Mouse (Mus musculus) urinary bladder, postnatal 0 days (tissue): ENCODE data around the gene 4933411K16Rik. TPM values are rescaled to one million over a fixed set of nuclear protein-coding genes. Genes with fewer than 3 reads are reported as not detected.

Experiments
- polyA plus RNA-seq: library from polyadenylated mRNA; unstranded; fragments of >200 nt; fragmentation: Nextera tagmentation; extraction: Ambion mirVana; gene quantifications from 2 replicates; pipeline ENCODE4 v1.2.1, GENCODE M21; 2015

The 4933411K16Rik gene
- polyA plus RNA-seq = not detected in 2 replicates

DNA sequence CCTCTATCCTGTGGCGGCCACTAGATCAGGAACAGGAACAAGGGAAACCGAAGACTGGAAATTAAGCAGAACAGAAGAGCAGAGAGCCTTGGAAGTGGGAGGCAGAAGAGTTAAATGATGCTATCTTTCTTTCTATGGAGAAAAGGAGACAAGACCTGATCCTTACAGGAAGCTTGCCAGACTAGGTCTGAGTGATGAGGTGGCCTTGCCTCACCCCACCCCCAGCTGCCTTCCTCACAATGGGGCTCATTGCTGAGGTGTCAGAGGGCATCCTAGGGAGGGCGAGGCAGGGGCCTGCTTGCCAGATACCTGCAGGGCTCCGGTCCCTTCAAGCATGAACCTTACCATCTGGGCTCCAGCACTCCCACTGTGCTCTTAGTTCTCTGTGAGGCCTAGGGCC lies at the start of gene 4933411K16Rik:
TSS of gene 4933411K16Rik (plus strand) at position 301 of the 400 bp plus-strand sequence.

GRCm38 (mm10) chr19:42035456-42036248 lies 16.4 kb upstream of the 4933411K16Rik start, which contains the start of gene Ankrd2:
TSS of gene Ankrd2 (plus strand) at chr19:42036000.

GRCm38 (mm10) chr19:42045269-42046102 lies 6.6 kb upstream of the 4933411K16Rik start, which contains the start of gene Hoga1:
TSS of gene Hoga1 (plus strand) at chr19:42045610.

GRCm38 (mm10) chr19:42086166-42086565 lies 34.1 kb downstream of the 4933411K16Rik start, which contains the start of gene Morn4:
TSS of gene Morn4 (minus strand) at chr19:42086357.

GRCm38 (mm10) chr19:42089748-42090595 lies 37.9 kb downstream of the 4933411K16Rik start, which contains the start of gene Pi4k2a:
TSS of gene Pi4k2a (plus strand) at chr19:42090470.

Other genes starting within 250 kb of the 4933411K16Rik start
- 3.6 TPM in 2 replicates for gene Frat1, start 222.3 kb upstream of the 4933411K16Rik start, polyA plus RNA-seq
- 2.6 and 2.9 TPM in 2 replicates for gene Frat2, start 204.1 kb upstream of the 4933411K16Rik start, polyA plus RNA-seq
- 19.6 and 19.9 TPM in 2 replicates for gene Rrp12, start 156.1 kb upstream of the 4933411K16Rik start, polyA plus RNA-seq
- 510 and 595 TPM in 2 replicates for gene Pgam1, start 140.3 kb upstream of the 4933411K16Rik start, polyA plus RNA-seq
- gene Exosc1, start 118.8 kb upstream of the 4933411K16Rik start, polyA plus RNA-seq = 49.6 and 52.1 TPM in 2 replicates
- 46.1 and 48.3 TPM in 2 replicates for gene Zdhhc16, start 118.8 kb upstream of the 4933411K16Rik start, polyA plus RNA-seq
- 15.0 and 17.6 TPM in 2 replicates for gene Mms19, start 71.1 kb upstream of the 4933411K16Rik start, polyA plus RNA-seq
- 21.8 and 24.0 TPM in 2 replicates for gene Ubtd1, start 70.5 kb upstream of the 4933411K16Rik start, polyA plus RNA-seq
- gene Ankrd2, start 16.2 kb upstream of the 4933411K16Rik start, polyA plus RNA-seq = not detected in 2 replicates
- gene Hoga1, start 6.6 kb upstream of the 4933411K16Rik start, polyA plus RNA-seq = 1.7 and 1.8 TPM in 2 replicates
- 6.0 and 6.1 TPM in 2 replicates for gene Morn4, start 34.1 kb downstream of the 4933411K16Rik start, polyA plus RNA-seq
- gene Pi4k2a, start 38.2 kb downstream of the 4933411K16Rik start, polyA plus RNA-seq = 20.0 and 20.7 TPM in 2 replicates
- 48.0 and 50.8 TPM in 2 replicates for gene Avpi1, start 76.8 kb downstream of the 4933411K16Rik start, polyA plus RNA-seq
- 25.2 and 25.9 TPM in 2 replicates for gene Marveld1, start 95.2 kb downstream of the 4933411K16Rik start, polyA plus RNA-seq
- 13.7 and 17.0 TPM in 2 replicates for gene Zfyve27, start 111.7 kb downstream of the 4933411K16Rik start, polyA plus RNA-seq
- gene Sfrp5, start 150.0 kb downstream of the 4933411K16Rik start, polyA plus RNA-seq = 0.22 and 0.28 TPM in 2 replicates
- gene Golga7b, start 195.3 kb downstream of the 4933411K16Rik start, polyA plus RNA-seq = 0.04 TPM in 1 of 2 replicates, not detected in the other